Mouse (Mus musculus) cerebellum, postnatal 4 days (tissue): ENCODE data around the gene Rdh9.

Experiments used
- DNase-seq, 2 experiments: peaks; one replicate each; pipeline ENCODE4 v3.0.0; 2022; ENCODE audit warnings: low spot score in 2 of 2, mixed read lengths in 1 of 2

Gene Rdh9

GRCm38 (mm10) chr10:127840776-127841175 lies 64.6 kb downstream of the Rdh9 start:
- no peak for DNase-seq
